Mouse (Mus musculus): ENCODE measurements at regions not wholly inside any gene's neighbourhood (a gene's known extent, or its start where the extent isn't known, plus 50 kb on each side); places are given as distances from the start of the nearest gene placed in this dataset.

DNA sequence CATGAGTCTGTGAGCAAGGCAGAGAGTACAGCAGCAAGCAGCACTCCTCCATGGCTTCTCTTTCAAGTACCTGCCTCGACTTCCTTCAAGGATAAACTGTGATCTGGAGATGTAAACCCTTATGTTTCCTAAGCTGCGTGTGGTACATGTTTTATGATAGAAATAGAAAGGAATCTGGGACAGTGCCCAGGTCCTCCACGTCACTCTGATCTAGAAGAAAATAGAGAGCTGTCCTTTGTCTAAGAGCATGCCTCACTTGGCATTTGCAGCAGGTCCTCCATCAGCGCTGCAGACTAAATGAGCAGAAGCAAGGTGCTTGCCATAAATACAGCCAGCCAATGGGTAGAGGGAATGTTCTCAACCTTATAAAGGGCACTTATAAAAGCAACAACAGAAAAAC, 156.3 kb upstream of the Zfp618 start:
- DNase-seq = no peak

DNA sequence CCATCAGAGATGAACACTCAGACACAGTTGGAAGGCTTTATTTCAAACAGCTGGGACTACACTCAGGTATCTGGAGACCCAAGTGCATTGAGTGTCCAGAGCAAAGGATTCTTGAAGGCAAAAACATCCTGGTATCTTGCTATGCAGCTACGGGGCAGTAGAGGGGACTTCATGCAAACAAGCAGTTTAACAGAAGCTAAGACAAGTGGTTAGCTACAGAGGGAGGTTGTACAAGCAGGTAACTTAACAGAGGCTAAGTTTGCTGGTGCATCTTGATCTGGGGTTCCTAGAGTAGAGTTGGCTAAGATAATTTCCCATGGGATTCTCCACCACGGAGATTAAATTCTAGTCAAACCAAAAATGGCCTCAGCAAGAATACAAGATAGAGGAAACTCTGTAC, 145.5 kb upstream of the Zfp618 start:
- no peak for DNase-seq

- DNase-seq = no peak
These were observed 144.1 kb upstream of the Zfp618 start for GRCm38 (mm10) chr4:62821288-62821687.

GRCm38 (mm10) chr4:62822568-62822967, 142.8 kb upstream of the Zfp618 start:
- DNase-seq = peak; percentile 64

DNA sequence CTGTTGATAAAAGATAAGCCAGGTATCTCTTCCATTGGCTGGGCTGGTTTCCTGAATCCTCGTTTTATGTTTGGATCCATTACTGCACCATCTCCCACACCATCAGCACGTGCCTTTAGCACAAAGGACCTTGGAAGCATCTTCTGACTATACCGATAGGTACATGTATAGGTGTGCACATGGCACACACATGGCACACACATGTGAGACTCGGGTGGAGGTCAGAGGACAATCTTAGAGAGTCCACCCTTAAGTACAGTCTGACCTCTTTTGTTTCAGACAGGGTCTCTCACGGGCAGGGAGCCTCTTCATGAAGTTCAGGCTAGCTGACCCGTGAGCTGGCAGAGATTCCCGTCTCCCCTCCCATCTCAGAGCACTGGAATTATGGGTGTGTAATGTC, 142.3 kb upstream of the Zfp618 start:
- DNase-seq = no peak

DNA sequence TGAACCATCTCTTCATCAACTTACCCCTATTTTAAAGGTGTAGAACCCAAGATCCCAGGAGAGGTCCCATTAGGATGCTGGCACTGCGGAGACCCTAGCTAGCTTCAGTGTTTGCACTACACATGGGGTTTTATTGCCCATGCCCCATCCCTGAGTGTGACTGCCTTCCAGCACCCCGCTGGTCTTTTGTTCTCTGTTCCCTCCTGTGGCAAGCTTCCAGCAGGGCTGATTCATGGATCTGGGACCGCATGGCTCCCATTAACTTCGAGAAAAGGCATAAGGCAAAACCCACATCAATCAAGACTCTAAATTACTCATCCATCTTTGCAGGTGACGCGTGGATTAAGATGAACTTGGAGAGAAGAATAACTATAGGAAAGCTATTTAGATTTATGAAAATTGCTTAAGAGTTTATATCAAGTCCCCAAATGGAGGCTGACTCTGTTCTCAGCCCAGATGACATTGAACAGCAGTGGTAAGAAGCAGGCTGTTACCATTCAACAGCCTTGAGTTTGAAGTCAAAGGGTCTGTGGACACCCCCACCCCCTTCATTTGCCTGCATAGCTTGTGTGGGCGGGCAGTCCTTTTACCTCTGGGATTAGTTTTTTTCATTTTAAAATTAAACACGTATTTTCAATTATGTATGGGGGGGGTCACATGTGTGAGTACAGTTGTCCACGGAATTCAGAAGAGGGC, 141.7 kb upstream of the Zfp618 start:
- DNase-seq = no peak

- no peak for DNase-seq
These were observed 140.8 kb upstream of the Zfp618 start for GRCm38 (mm10) chr4:62824581-62824980.

- DNase-seq = no peak
These were observed 140.1 kb upstream of the Zfp618 start for GRCm38 (mm10) chr4:62825256-62825655.

DNA sequence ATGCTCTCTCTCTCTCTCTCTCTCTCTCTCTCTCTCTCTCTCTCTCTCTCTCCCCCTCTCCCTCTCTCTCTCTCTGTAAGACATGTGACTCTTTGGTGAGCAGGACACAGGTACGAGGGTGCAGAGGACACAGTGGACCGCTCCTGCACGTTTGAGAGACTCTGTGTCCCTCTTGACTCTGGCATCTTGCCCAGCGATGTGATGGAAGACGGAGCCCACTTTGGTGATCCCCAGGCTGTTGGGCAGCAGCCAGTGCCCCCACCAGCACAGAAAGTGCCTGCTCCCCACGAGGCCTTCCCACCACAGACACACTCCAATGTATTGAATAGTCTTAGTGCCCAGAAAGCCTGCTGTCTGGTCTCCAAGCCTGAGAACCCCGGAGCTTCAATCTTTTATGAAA, 136.4 kb upstream of the Zfp618 start:
- DNase-seq = no peak

DNA sequence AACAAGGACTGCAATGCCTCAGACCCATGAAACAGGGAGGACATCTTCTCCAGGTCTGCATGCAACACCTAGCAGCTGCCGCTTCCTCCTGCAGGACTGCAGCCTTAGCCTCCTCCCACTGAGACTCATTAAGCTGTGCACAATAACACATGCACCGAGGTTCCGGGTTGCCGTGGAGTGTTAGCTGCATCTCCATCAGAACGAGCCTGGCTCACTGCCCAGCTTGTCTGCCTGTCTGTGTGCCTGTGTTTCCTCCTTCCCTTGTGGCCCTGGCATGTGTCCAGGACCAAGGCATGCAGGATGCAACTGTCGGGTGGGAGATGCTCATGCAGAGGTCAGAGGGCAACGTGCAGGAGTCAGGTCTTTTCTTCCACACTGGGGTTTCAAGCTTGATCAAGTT, 131.4 kb upstream of the Zfp618 start:
- peak; percentile 52 for DNase-seq

- DNase-seq = no peak
These were observed 128.5 kb upstream of the Zfp618 start for GRCm38 (mm10) chr4:62836875-62837274.

DNA sequence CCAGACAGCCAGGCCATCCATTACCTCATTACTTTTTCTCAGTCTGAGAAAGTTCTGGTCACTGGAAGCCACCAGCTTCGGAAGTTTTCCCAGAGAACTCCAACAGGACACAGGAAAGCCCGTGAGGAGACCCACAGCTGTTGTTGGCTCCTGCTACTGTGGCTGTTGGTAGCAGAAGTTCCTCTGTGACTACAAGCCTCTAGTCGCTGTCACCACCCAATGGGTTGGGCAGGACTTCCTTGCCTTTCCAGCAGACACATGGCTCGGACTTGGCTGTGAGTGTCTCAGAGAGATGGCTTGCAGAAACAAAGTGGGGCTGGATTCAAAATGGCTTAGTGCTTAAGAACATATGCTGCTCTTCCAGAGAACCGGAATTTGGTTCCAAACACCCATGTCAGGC, 114.8 kb upstream of the Zfp618 start:
- no peak for DNase-seq

GRCm38 (mm10) chr4:62853335-62853734, 112.0 kb upstream of the Zfp618 start:
- no peak for DNase-seq

DNA sequence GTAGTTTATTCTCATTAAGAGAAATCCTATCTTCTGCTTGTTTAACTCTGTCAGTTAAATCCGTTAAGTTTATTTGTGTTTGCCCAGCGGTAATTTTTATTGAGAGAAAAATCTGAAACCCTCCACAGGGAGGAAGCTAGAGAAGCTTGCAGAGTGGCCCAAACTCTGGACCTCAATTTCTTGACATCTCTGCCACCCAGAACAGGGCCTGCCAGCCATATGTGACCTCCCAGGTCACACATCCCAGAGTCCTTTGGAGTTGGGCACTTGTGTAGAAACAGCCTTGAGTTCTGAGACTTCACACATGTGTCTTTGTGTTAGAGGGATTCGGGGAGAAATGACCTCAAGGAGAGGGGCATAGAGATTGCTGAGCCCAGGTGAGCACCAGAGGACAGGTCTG, 109.0 kb upstream of the Zfp618 start:
- no peak for DNase-seq

DNA sequence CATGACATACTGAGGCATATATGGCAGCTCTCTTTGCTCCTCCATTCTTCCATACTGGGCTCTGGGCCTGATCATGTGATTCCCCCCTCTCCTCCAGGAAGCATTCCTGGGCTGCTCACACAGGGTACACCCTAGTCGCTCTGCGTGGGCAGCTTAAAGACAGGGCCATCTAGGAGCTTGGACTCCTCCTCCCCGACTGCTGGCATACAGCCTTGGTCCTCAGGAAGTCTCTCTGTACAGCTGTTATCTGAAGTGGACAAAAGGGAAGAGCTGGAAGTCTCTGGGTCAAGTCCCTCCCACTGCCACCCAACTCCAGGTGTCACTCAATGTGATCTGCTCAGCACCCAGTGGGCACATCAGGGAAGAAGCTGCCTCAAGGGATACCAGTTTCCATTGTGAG, 102.6 kb upstream of the Zfp618 start:
- no peak for DNase-seq

DNA sequence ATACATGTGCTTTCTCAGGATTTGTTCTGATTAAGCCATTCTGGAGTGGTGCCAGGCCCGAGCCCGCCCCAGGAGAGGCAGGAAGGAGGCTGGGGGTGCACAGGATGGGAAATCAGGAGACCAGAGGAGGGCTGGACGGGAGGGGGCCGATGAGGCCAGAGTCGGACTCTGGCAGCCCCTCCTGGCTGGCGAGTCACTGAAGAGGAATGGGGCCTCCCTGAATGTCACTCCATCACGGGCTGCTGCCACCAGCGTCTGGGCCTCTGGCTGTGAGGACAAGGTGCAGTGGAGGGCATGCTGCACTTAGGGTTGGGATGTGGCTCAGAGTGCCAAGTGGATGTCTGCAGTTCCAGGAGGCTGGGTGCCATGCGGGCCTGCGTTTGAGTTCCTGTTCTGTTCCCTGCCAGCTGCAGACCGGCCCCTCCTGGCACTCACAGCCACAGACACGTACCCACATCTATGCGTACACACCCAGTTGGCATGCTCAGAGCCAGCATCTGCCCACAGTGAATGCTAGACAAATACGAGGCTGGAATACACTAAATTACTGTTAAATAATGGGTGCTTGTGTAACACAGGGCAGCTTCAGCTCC, 94.9 kb upstream of the Zfp618 start:
- DNase-seq = no peak

GRCm38 (mm10) chr4:62872562-62872961, 92.8 kb upstream of the Zfp618 start:
- no peak for DNase-seq

DNA sequence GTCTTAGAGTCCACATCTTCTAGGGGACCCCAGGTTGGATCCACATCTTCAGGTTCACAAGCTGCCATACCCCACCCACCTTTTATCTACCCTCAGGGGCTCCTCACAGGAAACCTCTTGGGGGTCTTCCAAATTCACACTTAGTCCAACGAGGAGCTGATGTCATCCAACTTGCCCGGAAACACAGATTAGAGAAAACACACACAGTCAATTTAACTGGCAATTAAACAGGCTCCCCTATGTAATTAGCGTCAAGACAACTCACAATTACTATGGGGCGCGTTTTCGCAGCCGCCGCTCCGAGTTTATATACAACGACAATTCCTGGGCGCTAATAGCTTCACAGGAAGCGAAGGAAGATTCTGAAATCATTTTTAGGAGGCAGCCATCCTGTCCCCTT, 91.4 kb upstream of the Zfp618 start:
- no peak for DNase-seq

- DNase-seq = no peak
These were observed 87.3 kb upstream of the Zfp618 start for GRCm38 (mm10) chr4:62878063-62878462.

DNA sequence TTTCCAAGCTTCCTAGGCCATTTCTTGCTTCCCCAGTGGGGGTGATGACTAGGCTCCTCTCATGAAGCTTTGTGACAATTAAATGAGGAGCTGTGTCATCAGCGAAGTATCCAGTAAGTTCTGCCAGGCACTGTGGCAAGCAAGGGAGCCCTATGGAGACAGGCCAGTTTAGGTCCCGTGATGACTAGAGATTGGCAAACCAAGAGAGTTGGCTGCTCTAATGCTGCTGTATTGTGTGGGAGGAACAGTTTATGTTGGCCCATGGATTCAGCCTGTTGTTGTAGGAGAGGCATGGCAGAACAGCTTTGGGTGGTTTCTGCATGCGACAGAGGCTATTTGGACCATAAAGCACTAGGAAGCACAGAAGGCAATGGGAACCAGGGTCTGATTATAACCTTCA, 86.4 kb upstream of the Zfp618 start:
- no peak for DNase-seq

GRCm38 (mm10) chr4:62881824-62882223, 83.5 kb upstream of the Zfp618 start:
- no peak for DNase-seq

- no peak for DNase-seq
These were observed 83.1 kb upstream of the Zfp618 start for GRCm38 (mm10) chr4:62882276-62882675.

DNA sequence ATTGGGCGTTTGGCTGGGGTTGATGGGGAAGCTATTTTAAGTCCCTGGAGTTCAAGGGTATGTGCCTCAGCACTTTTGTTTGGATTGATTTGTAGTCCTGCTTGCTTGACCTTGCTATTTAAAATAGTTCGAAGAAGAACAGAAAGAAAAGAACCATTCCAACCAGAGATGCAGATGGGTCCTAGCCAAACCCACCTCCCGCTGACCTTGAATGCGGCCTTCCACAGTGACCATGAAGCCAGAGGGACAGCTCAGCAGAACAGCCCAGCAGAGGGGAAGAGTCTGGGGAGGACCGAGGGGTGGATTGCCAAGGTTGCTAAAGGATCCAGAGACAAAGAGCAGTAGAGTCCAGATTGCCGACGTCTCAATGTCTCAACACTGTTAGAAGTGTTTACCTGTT, 76.6 kb upstream of the Zfp618 start:
- DNase-seq = no peak

GRCm38 (mm10) chr4:62889708-62890107, 75.7 kb upstream of the Zfp618 start:
- peak; percentile 10 for DNase-seq

All from liver (tissue).